Mouse (Mus musculus) embryo, embryonic 11 days (tissue): ENCODE results near the gene Ccdc7b.
"Not testable (repeated sequence)": the region's sequence is repeated elsewhere in the genome, so short reads cannot be mapped to it uniquely, and the experiment has no call there.

Experiments
- DNase-seq: peaks from one replicate; pipeline ENCODE4 v3.0.0-alpha.2; 2015

Gene Ccdc7b

GRCm38 (mm10) chr8:129066834-129067233 lies at the start of gene Ccdc7b:
Gene Ccdc7b, plus strand, starts transcription at chr8:129067134.
- not testable (repeated sequence) for DNase-seq

GRCm38 (mm10) chr8:129065417-129065816 lies 1.5 kb upstream of the Ccdc7b start, which contains the start of gene Ccdc7a:
Gene Ccdc7a, minus strand, starts transcription at chr8:129065517.
- not testable (repeated sequence) for DNase-seq

- not testable (repeated sequence) for DNase-seq
Measured at GRCm38 (mm10) chr8:129115761-129116160, 48.8 kb downstream of the Ccdc7b start.

- no peak for DNase-seq
Measured at GRCm38 (mm10) chr8:129131561-129131960, 64.6 kb downstream of the Ccdc7b start, which contains the start of gene Gm10999. Gene Gm10999, minus strand, starts transcription at chr8:129131661.

- no peak for DNase-seq
Measured at GRCm38 (mm10) chr8:129133475-129133874, 66.5 kb downstream of the Ccdc7b start.
